Mouse (Mus musculus) liver, embryonic 13.5 days (tissue): Measurements from ENCODE around the gene Slc38a9. TPM values are rescaled to one million over a fixed set of nuclear protein-coding genes. Genes with fewer than 3 reads are reported as not detected.
A peak's percentile ranks its signal among the peaks of the same experiment; 100 is the strongest.

Experiments used
- ATAC-seq: fragments of 200-750 bp; cut with Nextera tagmentation; 2 replicates; pipeline ENCODE4 v1.8.0; 2017; ENCODE audit warnings: low read depth, mild to moderate bottlenecking, moderate number of reproducible peaks, moderate library complexity
- DNase-seq: peaks from one replicate; pipeline ENCODE4 v3.0.0; 2022
- H3K27ac ChIP-seq: fragments of 300-500 bp; sonication (generic); 2 replicates; pipeline ENCODE4 v1.5.1; 2015; ENCODE audit warnings: moderate library complexity, mild to moderate bottlenecking, inconsistent platforms
- H3K27me3 ChIP-seq: fragments of 300-500 bp; sonication (generic); 2 replicates; pipeline ENCODE4 v1.6.1; 2015; ENCODE audit warnings: mild to moderate bottlenecking, inconsistent platforms
- H3K36me3 ChIP-seq: fragments of 300-500 bp; sonication (generic); 2 replicates; pipeline ENCODE4 v1.6.1; 2015; ENCODE audit warnings: mild to moderate bottlenecking, inconsistent platforms
- H3K4me1 ChIP-seq: fragments of 300-500 bp; sonication (generic); replicated peaks from 2 replicates; pipeline ENCODE4 v1.6.1; 2015; ENCODE audit warnings: inconsistent platforms
- H3K4me2 ChIP-seq: fragments of 300-500 bp; sonication (generic); 2 replicates; pipeline ENCODE4 v1.6.1; 2015; ENCODE audit warnings: inconsistent platforms, mild to moderate bottlenecking, moderate library complexity
- H3K4me3 ChIP-seq: fragments of 300-500 bp; sonication (generic); replicated peaks from 2 replicates; pipeline ENCODE4 v1.5.1; 2015; ENCODE audit warnings: mild to moderate bottlenecking, inconsistent platforms
- H3K9ac ChIP-seq: fragments of 300-500 bp; sonication (generic); 2 replicates; pipeline ENCODE4 v1.6.1; 2015; ENCODE audit warnings: mild to moderate bottlenecking, inconsistent platforms
- H3K9me3 ChIP-seq: fragments of 300-500 bp; sonication (generic); replicated peaks from 2 replicates; pipeline ENCODE4 v1.6.1; 2016; ENCODE audit warnings: inconsistent platforms
- WGBS: fragments of 180-500 bp; shearing (Covaris S2); methylation state at CpG from one replicate; pipeline ENCODE4 v1.1.7; 2015; ENCODE audit not compliant: insufficient replicate concordance; 5-methylcytosine and 5-hydroxymethylcytosine counted together
- polyA plus RNA-seq: library from polyadenylated mRNA; unstranded; fragments of >200 nt; fragmentation: Nextera tagmentation; extraction: Ambion mirVana; gene quantifications from 2 replicates; pipeline ENCODE4 v1.2.1, GENCODE M21; 2015

Slc38a9 gene
- polyA plus RNA-seq, 1 experiment from 2014 or later, result 10.3 TPM

- peaks cover 11% of the 10 kb centered on the region for H3K4me1 ChIP-seq
- H3K36me3 ChIP-seq, result 0 out of 2 replicates have a peak, but pooled peaks cover 7% of the 10 kb centered on the region
- ATAC-seq (no peak), DNase-seq (no peak)
- 85% methylated on average over 12 of the region's 12 CpGs for WGBS
- H3K27me3 ChIP-seq, result no peaks in the 10 kb centered on the region
- no peak overlapping the region for H3K4me3 ChIP-seq
- no peak overlapping the region for H3K9ac ChIP-seq
- no peak overlapping the region for H3K4me2 ChIP-seq
- H3K9me3 ChIP-seq, result no peaks in the 10 kb centered on the region
- H3K27ac ChIP-seq, result no peak overlapping the region
These were observed 72.8 kb downstream of the Slc38a9 start for GRCm38 (mm10) chr13:112733311-112733710.

DNA sequence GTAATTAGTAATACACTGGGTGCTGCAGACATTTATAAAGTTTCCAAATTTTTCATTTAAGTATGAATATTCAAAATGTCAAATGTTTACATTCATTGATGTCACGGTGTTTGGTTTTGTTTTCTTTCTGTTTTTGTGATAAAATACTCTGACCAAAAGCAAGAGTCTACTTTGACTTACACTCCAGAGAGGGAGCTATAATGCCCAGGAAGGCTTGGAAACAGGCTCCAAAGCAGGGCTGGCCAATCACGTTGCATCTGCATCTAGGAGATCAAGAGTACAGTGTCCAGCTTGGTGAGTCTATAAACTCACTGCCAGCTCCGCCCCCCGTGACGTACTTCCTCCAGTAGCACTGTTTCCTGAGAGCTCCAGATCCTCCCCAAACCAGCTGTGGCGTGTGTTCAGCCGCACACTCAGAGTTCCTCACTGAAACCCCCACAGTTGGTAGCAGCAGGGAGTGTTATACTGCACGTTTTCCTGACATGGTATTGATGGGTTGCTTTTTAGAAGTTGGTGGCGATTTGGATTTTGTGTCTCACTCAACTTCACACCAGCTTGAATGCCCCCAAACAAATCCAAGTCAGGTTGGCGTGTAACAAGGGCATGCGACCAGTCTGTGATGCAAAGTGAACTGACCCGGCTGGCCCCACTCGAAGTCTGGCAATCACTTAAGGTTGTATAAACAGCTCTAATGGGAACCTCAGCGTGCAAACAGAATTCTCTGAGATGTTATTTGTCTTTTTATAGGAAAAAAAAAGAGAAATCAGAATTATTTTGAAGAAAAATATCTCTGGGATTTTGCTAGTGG is 74.6 kb downstream of the Slc38a9 start:
- DNase-seq (no peak), ATAC-seq (peak; percentile 58)
- Histone ChIP-seq H3K36me3 (0 out of 2 replicates have a peak, but pooled peaks cover 2% of the 10 kb centered on the region), H3K27me3 (no peaks in the 10 kb centered on the region), H3K4me2 (no peak overlapping the region), H3K4me1 (peaks cover 11% of the 10 kb centered on the region), H3K27ac (no peak overlapping the region; the same call in 1 of the 2 replicates), H3K9ac (no peak overlapping the region), H3K9me3 (no peaks in the 10 kb centered on the region), H3K4me3 (no peak overlapping the region)
- WGBS, result 62% methylated on average over 14 of the region's 14 CpGs

DNA sequence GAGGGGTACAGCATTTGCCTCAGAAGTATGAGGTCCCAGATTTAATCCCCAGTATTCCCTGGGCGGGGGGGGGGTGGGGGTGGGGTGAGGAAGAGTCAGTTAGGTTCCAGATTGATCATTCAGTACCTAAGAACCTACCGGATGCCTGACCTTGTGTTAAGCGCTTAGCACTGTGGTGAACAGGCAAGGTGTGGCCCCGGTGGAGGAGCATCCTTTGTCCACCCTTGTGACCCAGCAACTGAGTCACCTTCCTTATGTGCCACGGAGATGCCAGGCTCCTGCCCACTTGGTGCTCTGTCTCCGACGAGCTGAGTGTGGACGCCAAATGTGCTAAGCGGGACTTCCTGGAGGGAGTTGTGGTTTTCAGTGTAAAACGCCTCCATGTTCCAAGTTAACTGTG is 75.9 kb downstream of the Slc38a9 start:
- no peak overlapping the region for H3K4me2 ChIP-seq
- WGBS, result 72% methylated on average over 10 of the region's 10 CpGs
- H3K27ac ChIP-seq, result no peak overlapping the region
- no peaks in the 10 kb centered on the region for H3K27me3 ChIP-seq
- DNase-seq (no peak), ATAC-seq (no peak)
- peaks cover 11% of the 10 kb centered on the region for H3K4me1 ChIP-seq
- H3K9me3 ChIP-seq, result no peaks in the 10 kb centered on the region
- 0 out of 2 replicates have a peak, but pooled peaks cover 1% of the 10 kb centered on the region for H3K36me3 ChIP-seq
- no peak overlapping the region for H3K9ac ChIP-seq
- H3K4me3 ChIP-seq, result no peak overlapping the region

GRCm38 (mm10) chr13:112737110-112737509 is 76.6 kb downstream of the Slc38a9 start:
- ATAC-seq (no peak), DNase-seq (no peak)
- H3K9me3 ChIP-seq, result no peaks in the 10 kb centered on the region
- H3K4me1 ChIP-seq, result peaks cover 14% of the 10 kb centered on the region
- H3K4me3 ChIP-seq, result no peak overlapping the region
- H3K36me3 ChIP-seq, result no peaks in the 10 kb centered on the region
- 78% methylated on average over 9 of the region's 9 CpGs for WGBS
- no peak overlapping the region for H3K9ac ChIP-seq
- H3K27me3 ChIP-seq, result no peaks in the 10 kb centered on the region
- H3K4me2 ChIP-seq, result no peak overlapping the region
- no peak overlapping the region for H3K27ac ChIP-seq

DNA sequence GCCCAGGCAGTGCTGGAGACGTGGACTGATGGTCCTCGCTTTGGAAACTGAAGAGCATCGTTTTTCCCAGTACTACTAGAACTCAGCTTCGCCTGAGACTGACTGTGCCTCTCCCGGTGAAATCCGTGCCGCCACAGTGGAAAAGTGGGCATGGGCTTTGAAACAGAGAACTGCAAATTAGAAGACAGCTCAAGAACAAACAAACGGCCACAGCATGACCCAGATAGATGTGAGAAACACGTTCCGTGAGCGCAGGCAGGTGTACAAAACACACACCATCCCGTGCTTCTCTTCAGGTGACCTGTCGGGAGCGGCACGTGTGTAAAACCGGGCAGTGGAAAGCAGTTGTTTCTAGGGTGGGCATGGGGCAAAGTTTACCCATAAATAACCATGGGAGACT is 77.5 kb downstream of the Slc38a9 start:
- DNase-seq (no peak), ATAC-seq (no peak)
- Histone ChIP-seq H3K4me3 (no peak overlapping the region), H3K27ac (no peak overlapping the region), H3K9ac (no peak overlapping the region), H3K4me1 (peaks cover 23% of the 10 kb centered on the region), H3K36me3 (no peaks in the 10 kb centered on the region), H3K4me2 (no peak overlapping the region), H3K27me3 (no peaks in the 10 kb centered on the region), H3K9me3 (no peaks in the 10 kb centered on the region)
- WGBS, result 85% methylated on average over 16 of the region's 16 CpGs

DNA sequence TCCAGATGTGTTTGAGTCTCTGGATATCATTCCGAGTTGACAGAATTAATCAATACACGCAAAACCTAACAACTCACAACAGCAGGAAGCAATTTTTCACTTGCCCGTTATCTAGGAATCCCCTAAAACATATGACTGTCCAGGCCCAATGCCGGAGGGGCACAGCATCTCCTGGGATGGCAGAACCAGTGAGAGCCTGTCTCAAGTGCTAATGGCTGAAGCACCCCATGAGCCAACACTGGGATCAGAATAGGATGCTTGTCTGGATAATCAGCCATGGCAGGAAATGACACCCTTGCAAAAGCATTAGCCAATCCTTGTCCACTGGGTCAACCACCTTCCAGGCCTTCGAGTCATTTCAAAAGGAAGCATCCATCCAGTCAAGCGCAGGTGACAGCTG is 79.5 kb downstream of the Slc38a9 start:
- ATAC-seq (no peak), DNase-seq (no peak)
- no peaks in the 10 kb centered on the region for H3K9me3 ChIP-seq
- H3K27me3 ChIP-seq, result no peaks in the 10 kb centered on the region
- H3K4me3 ChIP-seq, result no peak overlapping the region
- 0 out of 2 replicates have a peak overlapping the region, but pooled peaks have one; percentile 23 for H3K27ac ChIP-seq
- no peaks in the 10 kb centered on the region for H3K36me3 ChIP-seq
- WGBS, result 80% methylated on average over 6 of the region's 6 CpGs
- peaks cover 38% of the 10 kb centered on the region for H3K4me1 ChIP-seq
- H3K9ac ChIP-seq, result no peak overlapping the region
- H3K4me2 ChIP-seq, result no peak overlapping the region

DNA sequence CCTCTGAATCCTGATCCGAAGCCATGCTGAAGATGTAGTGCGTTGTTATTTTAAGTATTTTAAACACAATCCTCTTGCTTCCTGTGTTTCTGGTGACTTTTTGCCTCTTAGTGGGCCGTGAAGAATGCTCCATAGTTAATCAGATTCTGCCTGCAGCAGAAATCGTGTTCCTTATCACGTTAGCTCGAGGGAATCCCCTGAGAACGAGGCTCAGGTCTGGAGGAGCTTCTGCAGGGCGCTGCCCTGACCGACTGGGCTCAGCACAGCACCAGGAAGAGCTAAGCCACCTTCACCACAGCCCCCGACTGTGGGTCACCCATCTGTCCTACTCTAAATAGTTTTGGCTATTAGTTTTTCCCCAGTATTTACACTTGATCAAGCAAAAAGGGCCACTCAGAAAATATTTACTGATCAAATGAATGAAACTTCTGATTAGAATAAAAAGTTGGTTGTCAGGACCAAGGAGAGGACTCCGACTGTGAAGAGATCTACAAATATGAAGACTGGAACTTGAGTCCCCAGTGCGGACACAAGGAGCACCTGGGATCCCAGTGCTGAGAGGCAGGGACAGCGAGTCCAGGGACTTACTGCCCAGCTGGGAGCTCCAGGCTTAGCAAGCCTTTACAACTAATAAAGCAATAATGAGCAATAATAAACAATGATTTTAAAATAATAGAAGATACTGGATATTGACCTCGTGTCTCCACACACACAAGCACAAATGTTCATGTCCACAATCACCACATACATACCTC is 81.7 kb downstream of the Slc38a9 start:
- Histone ChIP-seq H3K9me3 (no peaks in the 10 kb centered on the region), H3K4me2 (no peak overlapping the region), H3K9ac (peak overlapping the region; percentile 26), H3K36me3 (no peaks in the 10 kb centered on the region), H3K27me3 (no peaks in the 10 kb centered on the region), H3K27ac (peak overlapping the region; percentile 63), H3K4me3 (no peak overlapping the region), H3K4me1 (peaks cover 52% of the 10 kb centered on the region)
- DNase-seq (no peak), ATAC-seq (no peak)
- 43% methylated on average over 14 of the region's 14 CpGs for WGBS

DNA sequence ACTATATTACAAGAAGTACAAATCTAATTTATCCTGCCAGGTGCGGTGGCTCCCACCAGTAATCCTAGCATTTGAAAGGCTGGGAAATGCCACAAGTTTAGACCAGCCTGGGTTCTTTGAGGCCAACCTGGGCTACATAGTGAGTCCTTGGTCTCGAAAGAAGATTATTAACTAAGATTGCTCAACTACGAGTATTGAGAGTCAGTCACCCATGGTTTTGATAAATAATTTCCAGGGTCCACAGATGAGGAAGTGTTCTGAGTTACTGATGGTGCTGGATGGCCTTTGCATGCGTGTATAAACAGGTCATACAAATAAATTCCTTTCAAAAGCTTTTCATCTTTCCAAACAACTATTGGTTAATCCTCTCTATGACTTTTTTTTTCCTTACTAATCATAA is 83.1 kb downstream of the Slc38a9 start:
- Histone ChIP-seq H3K4me1 (peaks cover 66% of the 10 kb centered on the region), H3K36me3 (no peaks in the 10 kb centered on the region)

DNA sequence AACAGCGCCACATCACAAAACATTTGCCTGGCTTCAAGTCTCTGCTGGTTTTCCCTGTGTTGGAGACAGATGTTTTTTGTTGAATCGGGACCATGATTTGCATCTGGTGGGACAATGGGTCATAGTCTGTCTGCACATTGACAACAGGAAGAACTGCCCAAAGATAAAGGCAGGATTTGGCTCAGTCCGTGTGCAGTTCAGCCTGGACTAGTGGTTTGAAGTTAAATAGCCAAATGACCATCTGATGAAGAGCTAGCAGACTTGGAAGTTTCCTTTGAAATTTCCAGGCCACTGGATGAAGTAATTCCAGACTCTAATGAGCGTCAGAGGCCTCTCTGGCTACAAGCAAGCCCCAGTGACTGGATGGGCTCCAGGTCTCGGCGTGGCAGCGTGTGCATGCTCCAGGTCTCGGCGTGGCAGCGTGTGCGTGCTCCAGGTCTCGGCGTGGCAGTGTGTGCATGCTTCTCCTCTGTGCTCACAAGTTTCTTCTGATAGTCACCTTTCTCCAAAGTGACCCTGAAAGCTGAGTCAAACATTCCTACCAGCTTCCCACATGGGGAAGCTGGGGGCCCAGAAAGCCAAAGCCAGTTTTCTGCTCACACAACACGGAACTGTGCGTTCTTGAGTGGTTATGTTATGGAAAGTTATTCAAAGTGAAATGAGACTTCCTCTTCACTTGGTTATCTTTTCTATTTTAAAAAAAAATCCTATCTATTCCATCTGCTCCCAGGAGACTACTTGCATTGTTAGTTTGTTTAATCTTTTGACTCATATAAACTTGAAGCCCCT is 83.7 kb downstream of the Slc38a9 start:
- no peaks in the 10 kb centered on the region for H3K36me3 ChIP-seq
- H3K9ac ChIP-seq, result peak overlapping the region; percentile 72; the same call in 1 of the 2 replicates
- WGBS, result 82% methylated on average over 15 of the region's 15 CpGs
- DNase-seq (no peak), ATAC-seq (no peak)
- peak overlapping the region; percentile 99 for H3K27ac ChIP-seq
- H3K4me2 ChIP-seq, result peak overlapping the region; percentile 64; the same call in 1 of the 2 replicates
- no peaks in the 10 kb centered on the region for H3K27me3 ChIP-seq
- H3K4me1 ChIP-seq, result peaks cover 72% of the 10 kb centered on the region
- no peaks in the 10 kb centered on the region for H3K9me3 ChIP-seq
- no peak overlapping the region for H3K4me3 ChIP-seq

More for the DNA sequence above, 83.1 kb downstream of the Slc38a9 start:
- Histone ChIP-seq H3K27me3 (no peaks in the 10 kb centered on the region), H3K9me3 (no peaks in the 10 kb centered on the region), H3K4me3 (no peak overlapping the region), H3K4me2 (no peak overlapping the region), H3K27ac (peak overlapping the region; percentile 99), H3K9ac (no peak overlapping the region)
- ATAC-seq, result no peak
- 77% methylated on average over 4 of the region's 4 CpGs for WGBS
- no peak for DNase-seq

GRCm38 (mm10) chr13:112745936-112746694 is 85.6 kb downstream of the Slc38a9 start:
- peak overlapping the region; percentile 72 for H3K9ac ChIP-seq
- peak; percentile 74 for DNase-seq
- peak; percentile 93 for ATAC-seq
- no peaks in the 10 kb centered on the region for H3K36me3 ChIP-seq
- peak overlapping the region; percentile 64 for H3K4me2 ChIP-seq
- WGBS, result 50% methylated on average over 5 of the region's 5 CpGs
- H3K27me3 ChIP-seq, result no peaks in the 10 kb centered on the region
- H3K9me3 ChIP-seq, result no peaks in the 10 kb centered on the region
- peak overlapping the region; percentile 35 for H3K4me3 ChIP-seq
- H3K27ac ChIP-seq, result peak overlapping the region; percentile 99
- peaks cover 90% of the 10 kb centered on the region for H3K4me1 ChIP-seq
